Mouse (Mus musculus): ENCODE results near the gene Avl9. TPM values are rescaled to one million over a fixed set of nuclear protein-coding genes. Genes with fewer than 3 reads are reported as not detected.

Gene Avl9
- 21.1 and 23.2 TPM in 2 replicates for total RNA-seq (2015)
- 19.7 and 22.2 TPM in 2 replicates for total RNA-seq (2017)

GRCm38 (mm10) chr6:56714574-56715269 lies at the start of gene Avl9:
Gene Avl9 (plus strand): TSS chr6:56714899.
- peak; percentile 95 for ATAC-seq (replicated peaks; ENCODE audit: poor library complexity)

- ATAC-seq (replicated peaks; ENCODE audit: poor library complexity): no peak
These were observed 26.5 kb upstream of the Avl9 start for GRCm38 (mm10) chr6:56688238-56688637.

GRCm38 (mm10) chr6:56691205-56691604 lies 23.5 kb upstream of the Avl9 start:
- peak; percentile 99 for ATAC-seq (replicated peaks; ENCODE audit: poor library complexity)

- no peak for ATAC-seq (replicated peaks; ENCODE audit: poor library complexity)
These were observed 22.3 kb upstream of the Avl9 start for GRCm38 (mm10) chr6:56692445-56692844.

GRCm38 (mm10) chr6:56703931-56704900 lies 10.5 kb upstream of the Avl9 start, which contains the start of gene Lsm5:
Gene Lsm5 (minus strand): TSS chr6:56704710.
- ATAC-seq (replicated peaks; ENCODE audit: poor library complexity): peak; percentile 100

- no peak for ATAC-seq (replicated peaks; ENCODE audit: poor library complexity)
These were observed 519 bp upstream of the Avl9 start for GRCm38 (mm10) chr6:56714186-56714573.

- peak; percentile 22 for ATAC-seq (replicated peaks; ENCODE audit: poor library complexity)
These were observed 569 bp downstream of the Avl9 start for GRCm38 (mm10) chr6:56715270-56715666.

- ATAC-seq (replicated peaks; ENCODE audit: poor library complexity): no peak
These were observed 4.4 kb downstream of the Avl9 start for GRCm38 (mm10) chr6:56719071-56719470.

- ATAC-seq (replicated peaks; ENCODE audit: poor library complexity): no peak
These were observed 6.2 kb downstream of the Avl9 start for GRCm38 (mm10) chr6:56720877-56721276.

GRCm38 (mm10) chr6:56732545-56732944 lies 17.8 kb downstream of the Avl9 start:
- ATAC-seq (replicated peaks; ENCODE audit: poor library complexity): no peak

- peak; percentile 48 for ATAC-seq (replicated peaks; ENCODE audit: poor library complexity)
These were observed 31.3 kb downstream of the Avl9 start for GRCm38 (mm10) chr6:56745950-56746543.

GRCm38 (mm10) chr6:56753719-56754118 lies 39.0 kb downstream of the Avl9 start:
- ATAC-seq (replicated peaks; ENCODE audit: poor library complexity): 0 out of 2 replicates have a peak, but pooled peaks have one; percentile 50

GRCm38 (mm10) chr6:56756117-56756516 lies 41.4 kb downstream of the Avl9 start:
- no peak; the same call in 1 of the 2 replicates for ATAC-seq (replicated peaks; ENCODE audit: poor library complexity)

- ATAC-seq (replicated peaks; ENCODE audit: poor library complexity): 0 out of 2 replicates have a peak, but pooled peaks have one; percentile 29
These were observed 44.6 kb downstream of the Avl9 start for GRCm38 (mm10) chr6:56759324-56759723.

- no peak for ATAC-seq (replicated peaks; ENCODE audit: poor library complexity)
These were observed 50.6 kb downstream of the Avl9 start for GRCm38 (mm10) chr6:56765265-56765664.

GRCm38 (mm10) chr6:56765696-56766095 lies 51.0 kb downstream of the Avl9 start:
- ATAC-seq (replicated peaks; ENCODE audit: poor library complexity): no peak

- ATAC-seq (replicated peaks; ENCODE audit: poor library complexity): no peak
These were observed 61.1 kb downstream of the Avl9 start for GRCm38 (mm10) chr6:56775816-56776215.

GRCm38 (mm10) chr6:56779636-56780035 lies 64.9 kb downstream of the Avl9 start:
- ATAC-seq (replicated peaks; ENCODE audit: poor library complexity): no peak

GRCm38 (mm10) chr6:56783561-56784272 lies 69.0 kb downstream of the Avl9 start:
- no peak for ATAC-seq (replicated peaks; ENCODE audit: poor library complexity)

- ATAC-seq (replicated peaks; ENCODE audit: poor library complexity): no peak
These were observed 70.4 kb downstream of the Avl9 start for GRCm38 (mm10) chr6:56785068-56785467.

GRCm38 (mm10) chr6:56787668-56788067 lies 73.0 kb downstream of the Avl9 start:
- ATAC-seq (replicated peaks; ENCODE audit: poor library complexity): peak; percentile 57
